Mouse (Mus musculus): ENCODE results near the gene Bub3.

Gene Bub3

GRCm38 (mm10) chr7:131559986-131560696 lies at the start of gene Bub3:
TSS of gene Bub3 (plus strand) at chr7:131560222.
- DNase-seq (ENCODE audit: low read depth, low spot score): peak; percentile 84

GRCm38 (mm10) chr7:131539979-131540378 lies 20.0 kb upstream of the Bub3 start:
- DNase-seq (ENCODE audit: low read depth, low spot score): peak; percentile 75

- DNase-seq (ENCODE audit: low read depth, low spot score): no peak
Measured at GRCm38 (mm10) chr7:131541184-131542114, 18.6 kb upstream of the Bub3 start.

GRCm38 (mm10) chr7:131542115-131542871 lies 17.7 kb upstream of the Bub3 start, which contains the start of gene Hmx3:
TSS of gene Hmx3 (plus strand) at chr7:131542867.
- no peak for DNase-seq (ENCODE audit: low read depth, low spot score)

- DNase-seq (ENCODE audit: low read depth, low spot score): no peak
Measured at GRCm38 (mm10) chr7:131542872-131543622, 17.0 kb upstream of the Bub3 start.

- DNase-seq (ENCODE audit: low read depth, low spot score): no peak
Measured at GRCm38 (mm10) chr7:131543623-131544481, 16.2 kb upstream of the Bub3 start.

- no peak for DNase-seq (ENCODE audit: low read depth, low spot score)
Measured at GRCm38 (mm10) chr7:131544871-131545270, 15.2 kb upstream of the Bub3 start.

GRCm38 (mm10) chr7:131545701-131546385 lies 14.2 kb upstream of the Bub3 start:
- DNase-seq (ENCODE audit: low read depth, low spot score): no peak

- DNase-seq (ENCODE audit: low read depth, low spot score): no peak
Measured at GRCm38 (mm10) chr7:131546423-131546822, 13.6 kb upstream of the Bub3 start.

GRCm38 (mm10) chr7:131547481-131547880 lies 12.5 kb upstream of the Bub3 start:
- DNase-seq (ENCODE audit: low read depth, low spot score): no peak

GRCm38 (mm10) chr7:131548473-131548872 lies 11.5 kb upstream of the Bub3 start, which contains the start of gene Hmx2:
TSS of gene Hmx2 (plus strand) at chr7:131548773.
- no peak for DNase-seq (ENCODE audit: low read depth, low spot score)

- no peak for DNase-seq (ENCODE audit: low read depth, low spot score)
Measured at GRCm38 (mm10) chr7:131551471-131551870, 8.6 kb upstream of the Bub3 start.

- DNase-seq (ENCODE audit: low read depth, low spot score): no peak
Measured at GRCm38 (mm10) chr7:131551931-131552741, 7.9 kb upstream of the Bub3 start.

- no peak for DNase-seq (ENCODE audit: low read depth, low spot score)
Measured at GRCm38 (mm10) chr7:131552781-131553180, 7.2 kb upstream of the Bub3 start.

- no peak for DNase-seq (ENCODE audit: low read depth, low spot score)
Measured at GRCm38 (mm10) chr7:131553771-131554175, 6.2 kb upstream of the Bub3 start.

GRCm38 (mm10) chr7:131554341-131555180 lies 5.5 kb upstream of the Bub3 start:
- DNase-seq (ENCODE audit: low read depth, low spot score): no peak

GRCm38 (mm10) chr7:131555301-131556081 lies 4.5 kb upstream of the Bub3 start:
- DNase-seq (ENCODE audit: low read depth, low spot score): no peak
